Mouse (Mus musculus) olfactory bulb, adult 2 months (tissue): Measurements from ENCODE around the gene Fabp1.

ENCODE experiments used
- CTCF ChIP-seq: fragments of 200-500 bp; IDR thresholded peaks from 2 replicates; pipeline ENCODE4 v1.5.1; 2012; ENCODE audit warnings: low read depth, mild to moderate bottlenecking, low read length, moderate library complexity; ENCODE audit not compliant: insufficient read depth
- POLR2A ChIP-seq: fragments of 200-500 bp; IDR thresholded peaks from 2 replicates; pipeline ENCODE4 v1.6.1; 2012; ENCODE audit warnings: mild to moderate bottlenecking, low read depth, low read length, moderate library complexity; ENCODE audit not compliant: insufficient read depth

- no peak for TF ChIP-seq POLR2A
- no peak for TF ChIP-seq CTCF
Measured at GRCm38 (mm10) chr6:71154861-71155260, 44.8 kb upstream of the Fabp1 start.
